Mouse (Mus musculus) hindbrain, embryonic 15.5 days (tissue): ENCODE measurements around the gene Ggnbp2. TPM values are rescaled to one million over a fixed set of nuclear protein-coding genes. Genes with fewer than 3 reads are reported as not detected.
A peak's percentile ranks its signal among the peaks of the same experiment; 100 is the strongest.

Source experiments
- ATAC-seq: fragments of 200-750 bp; cut with Nextera tagmentation; 2 replicates; pipeline ENCODE4 v1.8.0; 2017; ENCODE audit warnings: low read depth, moderate number of reproducible peaks, moderate TSS enrichment; ENCODE audit not compliant: low FRiP score
- H3K27ac ChIP-seq: fragments of 300-500 bp; sonication (generic); replicated peaks from 2 replicates; pipeline ENCODE4 v1.5.1; 2015; ENCODE audit warnings: mild to moderate bottlenecking, inconsistent platforms
- H3K27me3 ChIP-seq: fragments of 300-500 bp; sonication (generic); 2 replicates; pipeline ENCODE4 v1.6.1; 2015; ENCODE audit warnings: control low read depth, inconsistent platforms
- H3K36me3 ChIP-seq: fragments of 300-500 bp; sonication (generic); 2 replicates; pipeline ENCODE4 v1.6.1; 2015; ENCODE audit warnings: control low read depth, inconsistent platforms
- H3K4me1 ChIP-seq: fragments of 300-500 bp; sonication (generic); replicated peaks from 2 replicates; pipeline ENCODE4 v1.6.1; 2015; ENCODE audit warnings: control low read depth, inconsistent platforms
- H3K4me2 ChIP-seq: fragments of 300-500 bp; sonication (generic); 2 replicates; pipeline ENCODE4 v1.6.1; 2015; ENCODE audit warnings: moderate library complexity, mild to moderate bottlenecking, inconsistent platforms
- H3K4me3 ChIP-seq: fragments of 300-500 bp; sonication (generic); 2 replicates; pipeline ENCODE4 v1.5.1; 2015; ENCODE audit warnings: mild to moderate bottlenecking, inconsistent platforms
- H3K9ac ChIP-seq: fragments of 300-500 bp; sonication (generic); 2 replicates; pipeline ENCODE4 v1.6.1; 2015; ENCODE audit warnings: inconsistent platforms
- H3K9me3 ChIP-seq: fragments of 300-500 bp; sonication (generic); 2 replicates; pipeline ENCODE4 v1.6.1; 2016; ENCODE audit warnings: control low read depth, inconsistent platforms
- WGBS: fragments of 180-500 bp; shearing (Covaris S2); methylation state at CpG from one replicate; pipeline ENCODE4 v1.1.7; 2015; 5-methylcytosine and 5-hydroxymethylcytosine counted together
- polyA plus RNA-seq: library from polyadenylated mRNA; unstranded; fragments of >200 nt; fragmentation: Nextera tagmentation; extraction: Ambion mirVana; gene quantifications from 2 replicates; pipeline ENCODE4 v1.2.1, GENCODE M21; 2015

Gene Ggnbp2
- polyA plus RNA-seq, 1 experiment from 2014 or later, result 72.9 TPM

- under 1% methylated on average over 39 of the region's 39 CpGs for WGBS
Measured at GRCm38 (mm10) chr11:84818085-84818960, 52.3 kb downstream of the Ggnbp2 start.

GRCm38 (mm10) chr11:84817362-84817761 is 53.3 kb downstream of the Ggnbp2 start:
- Histone ChIP-seq H3K9ac (no peak overlapping the region), H3K9me3 (no peaks in the 10 kb centered on the region)
- no peak for ATAC-seq

More at GRCm38 (mm10) chr11:84818085-84818960, 52.3 kb downstream of the Ggnbp2 start:
- Histone ChIP-seq H3K9me3 (no peaks in the 10 kb centered on the region), H3K9ac (peak overlapping the region; percentile 76), H3K27me3 (no peaks in the 10 kb centered on the region), H3K27ac (peak overlapping the region; percentile 76), H3K4me3 (peak overlapping the region; percentile 76), H3K4me2 (peak overlapping the region; percentile 95), H3K4me1 (peaks cover 16% of the 10 kb centered on the region), H3K36me3 (no peaks in the 10 kb centered on the region)
- peak; percentile 47 for ATAC-seq

GRCm38 (mm10) chr11:84813724-84814510 is 56.7 kb downstream of the Ggnbp2 start:
- ATAC-seq, result peak; percentile 49; the same call in 1 of the 2 replicates

More at GRCm38 (mm10) chr11:84817362-84817761, 53.3 kb downstream of the Ggnbp2 start:
- H3K4me2 ChIP-seq, result no peak overlapping the region
- H3K36me3 ChIP-seq, result no peaks in the 10 kb centered on the region
- no peaks in the 10 kb centered on the region for H3K27me3 ChIP-seq
- no peak overlapping the region for H3K4me3 ChIP-seq
- 83% methylated on average over 6 of the region's 6 CpGs for WGBS
- H3K27ac ChIP-seq, result no peak overlapping the region
- peaks cover 16% of the 10 kb centered on the region for H3K4me1 ChIP-seq

GRCm38 (mm10) chr11:84804373-84804772 is 66.2 kb downstream of the Ggnbp2 start:
- Histone ChIP-seq H3K27ac (no peak overlapping the region), H3K9ac (no peak overlapping the region), H3K4me3 (no peak overlapping the region), H3K4me1 (no peaks in the 10 kb centered on the region), H3K36me3 (no peaks in the 10 kb centered on the region), H3K27me3 (no peaks in the 10 kb centered on the region), H3K4me2 (no peak overlapping the region), H3K9me3 (no peaks in the 10 kb centered on the region)
- WGBS, result 95% methylated on average over 4 of the region's 4 CpGs
- no peak for ATAC-seq

More at GRCm38 (mm10) chr11:84813724-84814510, 56.7 kb downstream of the Ggnbp2 start:
- Histone ChIP-seq H3K9ac (no peak overlapping the region), H3K4me2 (no peak overlapping the region), H3K9me3 (no peaks in the 10 kb centered on the region), H3K4me1 (peaks cover 9% of the 10 kb centered on the region), H3K4me3 (no peak overlapping the region), H3K27me3 (no peaks in the 10 kb centered on the region), H3K27ac (no peak overlapping the region), H3K36me3 (no peaks in the 10 kb centered on the region)
- 56% methylated on average over 13 of the region's 13 CpGs for WGBS

- Histone ChIP-seq H3K4me1 (peaks cover 19% of the 10 kb centered on the region), H3K4me2 (no peak overlapping the region), H3K9me3 (no peaks in the 10 kb centered on the region), H3K4me3 (no peak overlapping the region), H3K27me3 (no peaks in the 10 kb centered on the region), H3K27ac (no peak overlapping the region), H3K9ac (no peak overlapping the region), H3K36me3 (no peaks in the 10 kb centered on the region)
- 20% methylated on average over 21 of the region's 21 CpGs for WGBS
- no peak for ATAC-seq
Measured at GRCm38 (mm10) chr11:84797627-84798353, 72.8 kb downstream of the Ggnbp2 start.

GRCm38 (mm10) chr11:84797026-84797425 is 73.6 kb downstream of the Ggnbp2 start:
- no peak; the same call in 1 of the 2 replicates for ATAC-seq
- Histone ChIP-seq H3K4me1 (peaks cover 19% of the 10 kb centered on the region), H3K27me3 (no peaks in the 10 kb centered on the region), H3K27ac (no peak overlapping the region), H3K36me3 (no peaks in the 10 kb centered on the region), H3K4me2 (no peak overlapping the region; the same call in 1 of the 2 replicates), H3K9ac (no peak overlapping the region), H3K4me3 (no peak overlapping the region), H3K9me3 (no peaks in the 10 kb centered on the region)
- WGBS, result 35% methylated on average over 10 of the region's 10 CpGs

- Histone ChIP-seq H3K4me1 (peaks cover 27% of the 10 kb centered on the region), H3K4me3 (peak overlapping the region; percentile 19)
- WGBS, result 8% methylated on average over 17 of the region's 17 CpGs
Measured at GRCm38 (mm10) chr11:84794496-84795113, 76.0 kb downstream of the Ggnbp2 start.

GRCm38 (mm10) chr11:84793545-84793944 is 77.1 kb downstream of the Ggnbp2 start:
- Histone ChIP-seq H3K9me3 (no peaks in the 10 kb centered on the region), H3K27ac (no peak overlapping the region), H3K4me3 (no peak overlapping the region), H3K4me1 (peaks cover 30% of the 10 kb centered on the region), H3K27me3 (no peaks in the 10 kb centered on the region), H3K36me3 (no peaks in the 10 kb centered on the region), H3K4me2 (no peak overlapping the region), H3K9ac (no peak overlapping the region)
- ATAC-seq, result no peak

More at GRCm38 (mm10) chr11:84794496-84795113, 76.0 kb downstream of the Ggnbp2 start:
- no peaks in the 10 kb centered on the region for H3K27me3 ChIP-seq
- H3K36me3 ChIP-seq, result no peaks in the 10 kb centered on the region
- H3K9ac ChIP-seq, result peak overlapping the region; percentile 38
- H3K4me2 ChIP-seq, result peak overlapping the region; percentile 47
- H3K27ac ChIP-seq, result 0 out of 2 replicates have a peak overlapping the region, but pooled peaks have one; percentile 6
- ATAC-seq, result peak; percentile 87
- H3K9me3 ChIP-seq, result no peaks in the 10 kb centered on the region

GRCm38 (mm10) chr11:84790383-84790782 is 80.2 kb downstream of the Ggnbp2 start:
- no peaks in the 10 kb centered on the region for H3K27me3 ChIP-seq
- no peaks in the 10 kb centered on the region for H3K9me3 ChIP-seq
- no peak overlapping the region for H3K9ac ChIP-seq
- no peak for ATAC-seq
- H3K4me3 ChIP-seq, result no peak overlapping the region
- H3K27ac ChIP-seq, result no peak overlapping the region; the same call in 1 of the 2 replicates
- no peak overlapping the region for H3K4me2 ChIP-seq
- peaks cover 25% of the 10 kb centered on the region for H3K4me1 ChIP-seq
- H3K36me3 ChIP-seq, result no peaks in the 10 kb centered on the region
- 37% methylated on average over 6 of the region's 6 CpGs for WGBS
